Mouse (Mus musculus): ENCODE measurements around the gene Gm21987. TPM values are rescaled to one million over a fixed set of nuclear protein-coding genes. Genes with fewer than 3 reads are reported as not detected.

Gene Gm21987
- polyA plus RNA-seq, 1 experiment from 2014 or later: not detected

GRCm38 (mm10) chr16:38398266-38398665 is 51.4 kb downstream of the Gm21987 start:
- ATAC-seq (ENCODE audit: low FRiP score, low TSS enrichment): no peak
- Histone ChIP-seq H3K27ac (replicated peaks; ENCODE audit: low read depth, low read length) (no peak overlapping the region), H3K4me1 (ENCODE audit: control insufficient read depth, insufficient read depth, low read length) (peaks cover 8% of the 10 kb centered on the region), H3K9ac (replicated peaks; ENCODE audit: low read length) (no peak overlapping the region), H3K27me3 (ENCODE audit: control insufficient read depth, insufficient read depth, low read length) (no peaks in the 10 kb centered on the region), H3K4me3 (replicated peaks; ENCODE audit: low read depth, low read length) (no peak overlapping the region), H3K9me3 (ENCODE audit: control insufficient read depth, low read length) (no peaks in the 10 kb centered on the region), H3K4me2 (ENCODE audit: low read length) (no peak overlapping the region), H3K36me3 (ENCODE audit: control insufficient read depth, insufficient read depth, low read length) (no peaks in the 10 kb centered on the region)
- WGBS: 89% methylated on average over 6 of the region's 6 CpGs
- DNase-seq: no peak

- 79% methylated on average over 3 of the region's 3 CpGs for WGBS
- no peak overlapping the region; the same call in 1 of the 2 replicates for H3K9ac ChIP-seq (replicated peaks; ENCODE audit: low read length)
- H3K4me1 ChIP-seq (ENCODE audit: control insufficient read depth, insufficient read depth, low read length): peaks cover 8% of the 10 kb centered on the region
- peak overlapping the region; percentile 62 for H3K4me2 ChIP-seq (ENCODE audit: low read length)
- no peaks in the 10 kb centered on the region for H3K36me3 ChIP-seq (ENCODE audit: control insufficient read depth, insufficient read depth, low read length)
- peak overlapping the region; percentile 82 for H3K27ac ChIP-seq (replicated peaks; ENCODE audit: low read depth, low read length)
- no peaks in the 10 kb centered on the region for H3K9me3 ChIP-seq (ENCODE audit: control insufficient read depth, low read length)
- no peak overlapping the region for H3K4me3 ChIP-seq (replicated peaks; ENCODE audit: low read depth, low read length)
- ATAC-seq (ENCODE audit: low FRiP score, low TSS enrichment): no peak
- DNase-seq: no peak
- H3K27me3 ChIP-seq (ENCODE audit: control insufficient read depth, insufficient read depth, low read length): no peaks in the 10 kb centered on the region
These were observed 52.2 kb downstream of the Gm21987 start for GRCm38 (mm10) chr16:38399076-38399475.

- H3K27ac ChIP-seq (replicated peaks; ENCODE audit: low read depth, low read length): peak overlapping the region; percentile 82
- ATAC-seq (ENCODE audit: low FRiP score, low TSS enrichment) (peak; percentile 88), DNase-seq (peak; percentile 78)
- H3K9me3 ChIP-seq (ENCODE audit: control insufficient read depth, low read length): no peaks in the 10 kb centered on the region
- no peaks in the 10 kb centered on the region for H3K36me3 ChIP-seq (ENCODE audit: control insufficient read depth, insufficient read depth, low read length)
- peak overlapping the region; percentile 62 for H3K4me2 ChIP-seq (ENCODE audit: low read length)
- peak overlapping the region; percentile 27 for H3K4me3 ChIP-seq (replicated peaks; ENCODE audit: low read depth, low read length)
- H3K27me3 ChIP-seq (ENCODE audit: control insufficient read depth, insufficient read depth, low read length): no peaks in the 10 kb centered on the region
- peak overlapping the region; percentile 54 for H3K9ac ChIP-seq (replicated peaks; ENCODE audit: low read length)
- WGBS: 11% methylated on average over 17 of the region's 17 CpGs
- peaks cover 8% of the 10 kb centered on the region for H3K4me1 ChIP-seq (ENCODE audit: control insufficient read depth, insufficient read depth, low read length)
These were observed 52.8 kb downstream of the Gm21987 start for GRCm38 (mm10) chr16:38399531-38400231.

GRCm38 (mm10) chr16:38400311-38400960 is 53.6 kb downstream of the Gm21987 start:
- Histone ChIP-seq H3K27me3 (ENCODE audit: control insufficient read depth, insufficient read depth, low read length) (no peaks in the 10 kb centered on the region), H3K36me3 (ENCODE audit: control insufficient read depth, insufficient read depth, low read length) (no peaks in the 10 kb centered on the region), H3K4me1 (ENCODE audit: control insufficient read depth, insufficient read depth, low read length) (peaks cover 8% of the 10 kb centered on the region), H3K27ac (replicated peaks; ENCODE audit: low read depth, low read length) (peak overlapping the region; percentile 82), H3K4me2 (ENCODE audit: low read length) (peak overlapping the region; percentile 62), H3K9me3 (ENCODE audit: control insufficient read depth, low read length) (no peaks in the 10 kb centered on the region), H3K4me3 (replicated peaks; ENCODE audit: low read depth, low read length) (0 out of 2 replicates have a peak overlapping the region, but pooled peaks have one; percentile 27), H3K9ac (replicated peaks; ENCODE audit: low read length) (peak overlapping the region; percentile 54; the same call in 1 of the 2 replicates)
- WGBS: 75% methylated on average over 9 of the region's 9 CpGs
- peak; percentile 6 for DNase-seq
- ATAC-seq (ENCODE audit: low FRiP score, low TSS enrichment): no peak; the same call in 1 of the 2 replicates

- DNase-seq (no peak), ATAC-seq (ENCODE audit: low FRiP score, low TSS enrichment) (no peak)
- Histone ChIP-seq H3K4me2 (ENCODE audit: low read length) (no peak overlapping the region), H3K9ac (replicated peaks; ENCODE audit: low read length) (no peak overlapping the region), H3K27ac (replicated peaks; ENCODE audit: low read depth, low read length) (no peak overlapping the region), H3K4me3 (replicated peaks; ENCODE audit: low read depth, low read length) (no peak overlapping the region), H3K9me3 (ENCODE audit: control insufficient read depth, low read length) (no peaks in the 10 kb centered on the region), H3K4me1 (ENCODE audit: control insufficient read depth, insufficient read depth, low read length) (peaks cover 8% of the 10 kb centered on the region), H3K36me3 (ENCODE audit: control insufficient read depth, insufficient read depth, low read length) (no peaks in the 10 kb centered on the region), H3K27me3 (ENCODE audit: control insufficient read depth, insufficient read depth, low read length) (no peaks in the 10 kb centered on the region)
- 75% methylated on average over 6 of the region's 6 CpGs for WGBS
These were observed 54.6 kb downstream of the Gm21987 start for GRCm38 (mm10) chr16:38401468-38401867.

- no peak overlapping the region for H3K4me2 ChIP-seq (ENCODE audit: low read length)
- DNase-seq (no peak), ATAC-seq (ENCODE audit: low FRiP score, low TSS enrichment) (no peak)
- no peaks in the 10 kb centered on the region for H3K36me3 ChIP-seq (ENCODE audit: control insufficient read depth, insufficient read depth, low read length)
- H3K4me3 ChIP-seq (replicated peaks; ENCODE audit: low read depth, low read length): no peak overlapping the region
- 93% methylated on average over 7 of the region's 7 CpGs for WGBS
- no peaks in the 10 kb centered on the region for H3K27me3 ChIP-seq (ENCODE audit: control insufficient read depth, insufficient read depth, low read length)
- H3K9me3 ChIP-seq (ENCODE audit: control insufficient read depth, low read length): no peaks in the 10 kb centered on the region
- no peak overlapping the region for H3K27ac ChIP-seq (replicated peaks; ENCODE audit: low read depth, low read length)
- peaks cover 8% of the 10 kb centered on the region for H3K4me1 ChIP-seq (ENCODE audit: control insufficient read depth, insufficient read depth, low read length)
- H3K9ac ChIP-seq (replicated peaks; ENCODE audit: low read length): no peak overlapping the region
These were observed 56.8 kb downstream of the Gm21987 start for GRCm38 (mm10) chr16:38403639-38404038.

- no peak overlapping the region for H3K9ac ChIP-seq (replicated peaks; ENCODE audit: low read length)
- no peaks in the 10 kb centered on the region for H3K27me3 ChIP-seq (ENCODE audit: control insufficient read depth, insufficient read depth, low read length)
- no peaks in the 10 kb centered on the region for H3K9me3 ChIP-seq (ENCODE audit: control insufficient read depth, low read length)
- no peaks in the 10 kb centered on the region for H3K4me1 ChIP-seq (ENCODE audit: control insufficient read depth, insufficient read depth, low read length)
- H3K27ac ChIP-seq (replicated peaks; ENCODE audit: low read depth, low read length): no peak overlapping the region
- WGBS: 78% methylated on average over 5 of the region's 5 CpGs
- no peak for ATAC-seq (ENCODE audit: low FRiP score, low TSS enrichment)
- H3K36me3 ChIP-seq (ENCODE audit: control insufficient read depth, insufficient read depth, low read length): no peaks in the 10 kb centered on the region
- no peak overlapping the region for H3K4me2 ChIP-seq (ENCODE audit: low read length)
- H3K4me3 ChIP-seq (replicated peaks; ENCODE audit: low read depth, low read length): no peak overlapping the region
- no peak for DNase-seq
These were observed 59.5 kb downstream of the Gm21987 start for GRCm38 (mm10) chr16:38406293-38406692.

- H3K27ac ChIP-seq (replicated peaks; ENCODE audit: low read depth, low read length): no peak overlapping the region
- H3K9ac ChIP-seq (replicated peaks; ENCODE audit: low read length): no peak overlapping the region
- H3K4me1 ChIP-seq (ENCODE audit: control insufficient read depth, insufficient read depth, low read length): no peaks in the 10 kb centered on the region
- ATAC-seq (ENCODE audit: low FRiP score, low TSS enrichment): no peak
- no peaks in the 10 kb centered on the region for H3K27me3 ChIP-seq (ENCODE audit: control insufficient read depth, insufficient read depth, low read length)
- H3K36me3 ChIP-seq (ENCODE audit: control insufficient read depth, insufficient read depth, low read length): no peaks in the 10 kb centered on the region
- no peak overlapping the region for H3K4me2 ChIP-seq (ENCODE audit: low read length)
- no peaks in the 10 kb centered on the region for H3K9me3 ChIP-seq (ENCODE audit: control insufficient read depth, low read length)
- DNase-seq: no peak
- WGBS: 88% methylated on average over 6 of the region's 6 CpGs
- H3K4me3 ChIP-seq (replicated peaks; ENCODE audit: low read depth, low read length): no peak overlapping the region
These were observed 59.9 kb downstream of the Gm21987 start for GRCm38 (mm10) chr16:38406708-38407107.

- no peaks in the 10 kb centered on the region for H3K36me3 ChIP-seq (ENCODE audit: control insufficient read depth, insufficient read depth, low read length)
These were observed 60.7 kb downstream of the Gm21987 start for GRCm38 (mm10) chr16:38407584-38407983.

More at GRCm38 (mm10) chr16:38407584-38407983, 60.7 kb downstream of the Gm21987 start:
- no peak for ATAC-seq (ENCODE audit: low FRiP score, low TSS enrichment)
- Histone ChIP-seq H3K4me3 (replicated peaks; ENCODE audit: low read depth, low read length) (no peak overlapping the region), H3K9me3 (ENCODE audit: control insufficient read depth, low read length) (no peaks in the 10 kb centered on the region), H3K4me2 (ENCODE audit: low read length) (no peak overlapping the region), H3K9ac (replicated peaks; ENCODE audit: low read length) (no peak overlapping the region), H3K27ac (replicated peaks; ENCODE audit: low read depth, low read length) (no peak overlapping the region), H3K27me3 (ENCODE audit: control insufficient read depth, insufficient read depth, low read length) (no peaks in the 10 kb centered on the region), H3K4me1 (ENCODE audit: control insufficient read depth, insufficient read depth, low read length) (no peaks in the 10 kb centered on the region)
- DNase-seq: no peak
- WGBS: 33% methylated on average over 5 of the region's 5 CpGs

All from midbrain, embryonic 14.5 days (tissue).